Mouse (Mus musculus) testis, adult 2 months (tissue): ENCODE data around the gene BC028528. TPM values are rescaled to one million over a fixed set of nuclear protein-coding genes. Genes with fewer than 3 reads are reported as not detected.

Experiments used
- H3K27ac ChIP-seq: fragments of 200-500 bp; 2 replicates; pipeline ENCODE4 v1.5.1; 2012; ENCODE audit warnings: low read depth, low read length; ENCODE audit not compliant: control insufficient read depth, insufficient read depth
- H3K27me3 ChIP-seq: fragments of 200-500 bp; 2 replicates; pipeline ENCODE4 v1.6.1; 2012; ENCODE audit warnings: mild to moderate bottlenecking, low read length, moderate library complexity; ENCODE audit not compliant: control insufficient read depth, insufficient read depth
- H3K36me3 ChIP-seq: fragments of 200-500 bp; 2 replicates; pipeline ENCODE4 v1.6.1; 2012; ENCODE audit warnings: mild to moderate bottlenecking, low read length; ENCODE audit not compliant: control insufficient read depth, insufficient read depth
- H3K4me1 ChIP-seq: fragments of 200-500 bp; 2 replicates; pipeline ENCODE4 v1.6.1; 2012; ENCODE audit warnings: low read length; ENCODE audit not compliant: control insufficient read depth, insufficient read depth
- H3K4me3 ChIP-seq: fragments of 200-500 bp; 2 replicates; pipeline ENCODE4 v1.5.1; 2012; ENCODE audit warnings: low read depth, mild to moderate bottlenecking, low read length, moderate library complexity, mixed read lengths; ENCODE audit not compliant: control insufficient read depth
- CTCF ChIP-seq: fragments of 200-500 bp; IDR thresholded peaks from 2 replicates; pipeline ENCODE4 v1.5.1; 2012; ENCODE audit warnings: low read depth, mild to moderate bottlenecking, inconsistent platforms, low read length, moderate library complexity; ENCODE audit not compliant: control insufficient read depth, insufficient read depth, insufficient replicate concordance
- POLR2A ChIP-seq: fragments of 200-500 bp; IDR thresholded peaks from 2 replicates; pipeline ENCODE4 v1.6.1; 2012; ENCODE audit warnings: low read depth, mild to moderate bottlenecking, inconsistent platforms, low read length, moderate library complexity; ENCODE audit not compliant: control insufficient read depth
- polyA plus RNA-seq: library from polyadenylated mRNA; depleted of rRNA; stranded (reverse); fragments of >200 nt; gene quantifications from 2 replicates; pipeline ENCODE4 v1.2.3, GENCODE M21; 2012; rRNA removed

Gene BC028528
- 1.7 and 2.4 TPM in 2 replicates for polyA plus RNA-seq

GRCm38 (mm10) chr3:95891211-95892065 lies at the start of gene BC028528:
Gene BC028528, minus strand, starts transcription at chr3:95892005.
- H3K4me1 ChIP-seq = peaks cover 5% of the 10 kb centered on the region
- peak within 1 kb of the TSS; percentile 73 for H3K27ac ChIP-seq
- H3K27me3 ChIP-seq = no peaks in the 10 kb centered on the region
- TF ChIP-seq POLR2A = no peak
- no peak for TF ChIP-seq CTCF
- no peak within 1 kb of the TSS; the same call in none of the 2 replicates for H3K4me3 ChIP-seq
- no peaks in the 10 kb centered on the region for H3K36me3 ChIP-seq

- Histone ChIP-seq H3K27me3 (no peaks in the 10 kb centered on the region), H3K4me3 (no peak overlapping the region), H3K27ac (no peak overlapping the region), H3K4me1 (peaks cover 2% of the 10 kb centered on the region; the same call in 1 of the 2 replicates), H3K36me3 (no peaks in the 10 kb centered on the region)
- TF ChIP-seq POLR2A = no peak
- TF ChIP-seq CTCF = peak; percentile 35; the same call in 1 of the 2 replicates
These were observed 47.0 kb upstream of the BC028528 start for GRCm38 (mm10) chr3:95938835-95939234.

- no peaks in the 10 kb centered on the region for H3K27me3 ChIP-seq
- H3K4me1 ChIP-seq = peaks cover 2% of the 10 kb centered on the region; the same call in 1 of the 2 replicates
- no peak overlapping the region for H3K27ac ChIP-seq
- no peak overlapping the region for H3K4me3 ChIP-seq
- no peak for TF ChIP-seq CTCF
- no peak for TF ChIP-seq POLR2A
- H3K36me3 ChIP-seq = no peaks in the 10 kb centered on the region
These were observed 46.4 kb upstream of the BC028528 start for GRCm38 (mm10) chr3:95938217-95938616.

- TF ChIP-seq POLR2A (no peak), CTCF (no peak)
- H3K27ac ChIP-seq = no peak overlapping the region
- H3K27me3 ChIP-seq = no peaks in the 10 kb centered on the region
- H3K36me3 ChIP-seq = no peaks in the 10 kb centered on the region
- H3K4me1 ChIP-seq = peaks cover 6% of the 10 kb centered on the region
- no peak overlapping the region for H3K4me3 ChIP-seq
These were observed 42.6 kb upstream of the BC028528 start for GRCm38 (mm10) chr3:95934448-95934847.

GRCm38 (mm10) chr3:95933111-95933750 lies 41.4 kb upstream of the BC028528 start:
- H3K4me3 ChIP-seq = no peak overlapping the region
- no peak overlapping the region for H3K27ac ChIP-seq
- H3K4me1 ChIP-seq = peaks cover 11% of the 10 kb centered on the region
- H3K36me3 ChIP-seq = no peaks in the 10 kb centered on the region
- H3K27me3 ChIP-seq = no peaks in the 10 kb centered on the region
- TF ChIP-seq POLR2A (no peak), CTCF (no peak)

- Histone ChIP-seq H3K27me3 (no peaks in the 10 kb centered on the region), H3K36me3 (no peaks in the 10 kb centered on the region), H3K4me1 (peaks cover 12% of the 10 kb centered on the region), H3K27ac (no peak overlapping the region), H3K4me3 (no peak overlapping the region)
- TF ChIP-seq POLR2A = no peak
- TF ChIP-seq CTCF = no peak
These were observed 40.8 kb upstream of the BC028528 start for GRCm38 (mm10) chr3:95932566-95932965.

GRCm38 (mm10) chr3:95932157-95932556 lies 40.4 kb upstream of the BC028528 start:
- TF ChIP-seq POLR2A = no peak
- TF ChIP-seq CTCF = no peak
- Histone ChIP-seq H3K27me3 (no peaks in the 10 kb centered on the region), H3K27ac (no peak overlapping the region), H3K4me1 (peaks cover 12% of the 10 kb centered on the region), H3K36me3 (no peaks in the 10 kb centered on the region), H3K4me3 (no peak overlapping the region)
